Mouse (Mus musculus) lung, postnatal 0 days (tissue): ENCODE data around the gene Fktn.

Experiments used
- CTCF ChIP-seq: IDR thresholded peaks from 2 replicates; pipeline ENCODE4 v1.5.1; 2016; ENCODE audit warnings: antibody characterized with exemption, mild to moderate bottlenecking
- EP300 ChIP-seq: IDR thresholded peaks from 2 replicates; pipeline ENCODE4 v1.6.1; 2016; ENCODE audit warnings: antibody characterized with exemption, mild to moderate bottlenecking, control low read depth

DNA sequence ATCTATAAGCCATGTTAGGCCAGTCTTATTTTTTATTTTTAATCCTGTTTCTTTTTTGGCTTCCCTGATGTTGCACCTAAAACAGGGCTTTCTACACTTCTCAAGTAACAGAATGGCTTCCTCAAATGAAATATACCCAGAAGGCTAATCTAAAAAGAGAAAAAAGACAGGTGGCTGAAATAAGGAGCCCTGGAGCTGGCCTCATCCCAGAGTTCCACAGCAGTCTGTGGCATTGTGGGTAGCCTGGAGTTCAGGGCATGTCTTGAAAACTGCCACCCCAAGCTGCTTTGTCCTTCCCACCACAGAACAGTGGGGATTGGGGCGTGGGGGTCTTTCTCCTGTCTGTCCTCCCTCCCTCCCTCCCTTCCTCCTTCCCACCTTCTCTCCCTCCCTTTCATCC, 22.4 kb upstream of the Fktn start:
- no peak for TF ChIP-seq EP300
- no peak for TF ChIP-seq CTCF
